Mouse (Mus musculus) T-cell, adult 2 months (primary cell): Measurements from ENCODE around the gene Ipcef1.
A peak's percentile ranks its signal among the peaks of the same experiment; 100 is the strongest.
"Not testable (repeated sequence)": the region's sequence is repeated elsewhere in the genome, so short reads cannot be mapped to it uniquely, and the experiment has no call there.

ENCODE experiments used
- DNase-seq: peaks from one replicate; pipeline ENCODE4 v3.0.0; 2022; ENCODE audit warnings: low spot score

Ipcef1 gene

GRCm38 (mm10) chr10:6885460-6885859 is 166.8 kb downstream of the Ipcef1 start:
- peak; percentile 14 for DNase-seq

- DNase-seq = not testable (repeated sequence)
Observed at GRCm38 (mm10) chr10:6882041-6882440, 170.2 kb downstream of the Ipcef1 start.

GRCm38 (mm10) chr10:6878276-6878881 is 173.9 kb downstream of the Ipcef1 start:
- DNase-seq = no peak

- no peak for DNase-seq
Observed at GRCm38 (mm10) chr10:6873917-6874316, 178.4 kb downstream of the Ipcef1 start.

- no peak for DNase-seq
Observed at GRCm38 (mm10) chr10:6871418-6872072, 180.7 kb downstream of the Ipcef1 start.

GRCm38 (mm10) chr10:6855812-6856211 is 196.5 kb downstream of the Ipcef1 start:
- no peak for DNase-seq

GRCm38 (mm10) chr10:6848834-6849233 is 203.4 kb downstream of the Ipcef1 start:
- no peak for DNase-seq

- no peak for DNase-seq
Observed at GRCm38 (mm10) chr10:6848162-6848754, 204.0 kb downstream of the Ipcef1 start.

GRCm38 (mm10) chr10:6846283-6846682 is 206.0 kb downstream of the Ipcef1 start:
- DNase-seq = no peak

GRCm38 (mm10) chr10:6842225-6842624 is 210.1 kb downstream of the Ipcef1 start:
- DNase-seq = no peak
